Mouse (Mus musculus) bone marrow, adult 2 months (tissue): ENCODE measurements around the gene Thbs3. TPM values are rescaled to one million over a fixed set of nuclear protein-coding genes. Genes with fewer than 3 reads are reported as not detected.

Source experiments
- H3K27ac ChIP-seq: fragments of 200-500 bp; 2 replicates; pipeline ENCODE4 v1.5.1; 2012; ENCODE audit warnings: low read depth, mild to moderate bottlenecking, control low read depth, inconsistent platforms, low read length; ENCODE audit not compliant: control insufficient read depth, poor library complexity, insufficient read depth
- H3K4me1 ChIP-seq: fragments of 200-500 bp; 2 replicates; pipeline ENCODE4 v1.6.1; 2011; ENCODE audit warnings: low read length; ENCODE audit not compliant: control insufficient read depth, insufficient read depth
- H3K4me3 ChIP-seq: fragments of 200-500 bp; replicated peaks from 2 replicates; pipeline ENCODE3; 2011; ENCODE audit warnings: mild to moderate bottlenecking, low read depth, low read length, control low read depth; ENCODE audit not compliant: control insufficient read depth
- CTCF ChIP-seq: fragments of 200-500 bp; IDR thresholded peaks from 2 replicates; pipeline ENCODE4 v1.5.1; 2011; ENCODE audit warnings: low read length, control low read depth; ENCODE audit not compliant: control insufficient read depth, insufficient read depth
- POLR2A ChIP-seq: fragments of 200-500 bp; IDR thresholded peaks from 2 replicates; pipeline ENCODE4 v1.6.1; 2011; ENCODE audit warnings: low read depth, mild to moderate bottlenecking, control low read depth, low read length, borderline replicate concordance; ENCODE audit not compliant: control insufficient read depth
- WGBS: fragments of 180-500 bp; shearing (Covaris S2); methylation state at CpG from one replicate; pipeline ENCODE4 v1.1.7; 2018; 5-methylcytosine and 5-hydroxymethylcytosine counted together
- polyA plus RNA-seq: library from polyadenylated mRNA; stranded (reverse); fragments of >200 nt; gene quantifications from 2 replicates; pipeline ENCODE4 v1.2.4, GENCODE M21; 2011; ENCODE audit warnings: low replicate concordance; ENCODE audit not compliant: missing spikeins, insufficient read depth, insufficient read length

Thbs3 gene
- polyA plus RNA-seq, 1 experiment = 2.9 TPM

- Histone ChIP-seq H3K27ac (no peak overlapping the region), H3K4me1 (peaks cover 1% of the 10 kb centered on the region; the same call in 1 of the 2 replicates), H3K4me3 (no peak overlapping the region)
- WGBS = 77% methylated on average over 6 of the region's 6 CpGs
- TF ChIP-seq POLR2A (no peak), CTCF (no peak)
Measured at GRCm38 (mm10) chr3:89271760-89272159, 56.8 kb downstream of the Thbs3 start.

GRCm38 (mm10) chr3:89276061-89276460 lies 61.1 kb downstream of the Thbs3 start:
- no peak for TF ChIP-seq POLR2A
- TF ChIP-seq CTCF = no peak
- WGBS = 91% methylated on average over 13 of the region's 13 CpGs
- H3K27ac ChIP-seq = no peak overlapping the region
- H3K4me1 ChIP-seq = peaks cover 1% of the 10 kb centered on the region
- no peak overlapping the region for H3K4me3 ChIP-seq

Other genes starting within 250 kb of the Thbs3 start
- gene Rusc1, start 121.9 kb upstream of the Thbs3 start, polyA plus RNA-seq = 14.5 and 17.1 TPM in 2 replicates
- not detected in 2 replicates for gene Gm43738, start 114.1 kb upstream of the Thbs3 start, polyA plus RNA-seq
- gene Fdps, start 113.2 kb upstream of the Thbs3 start, polyA plus RNA-seq = 21.7 and 30.3 TPM in 2 replicates
- 14.3 and 16.0 TPM in 2 replicates for gene Pklr, start 79.0 kb upstream of the Thbs3 start, polyA plus RNA-seq
- gene Hcn3, start 55.0 kb upstream of the Thbs3 start, polyA plus RNA-seq = 1.6 TPM in 1 of 2 replicates, not detected in the other
- 43.3 and 90.9 TPM in 2 replicates for gene Clk2, start 50.4 kb upstream of the Thbs3 start, polyA plus RNA-seq
- gene Scamp3, start 37.7 kb upstream of the Thbs3 start, polyA plus RNA-seq = 25.7 and 54.2 TPM in 2 replicates
- 4.1 and 9.8 TPM in 2 replicates for gene Fam189b, start 32.0 kb upstream of the Thbs3 start, polyA plus RNA-seq
- 27.7 and 71.7 TPM in 2 replicates for gene Gba, start 12.3 kb upstream of the Thbs3 start, polyA plus RNA-seq
- 33.9 and 66.4 TPM in 2 replicates for gene Mtx1, start 11.9 kb downstream of the Thbs3 start, polyA plus RNA-seq
- gene Muc1, start 13.9 kb downstream of the Thbs3 start, polyA plus RNA-seq = 0.67 TPM in 1 of 2 replicates, not detected in the other
- gene Krtcap2, start 30.8 kb downstream of the Thbs3 start, polyA plus RNA-seq = 47.8 and 69.5 TPM in 2 replicates
- 0.59 and 1.6 TPM in 2 replicates for gene Trim46, start 31.1 kb downstream of the Thbs3 start, polyA plus RNA-seq
- gene Dpm3, start 44.2 kb downstream of the Thbs3 start, polyA plus RNA-seq = 30.7 and 39.3 TPM in 2 replicates
- gene Slc50a1, start 55.4 kb downstream of the Thbs3 start, polyA plus RNA-seq = 64.0 and 83.0 TPM in 2 replicates
- gene Efna1, start 66.0 kb downstream of the Thbs3 start, polyA plus RNA-seq = 0.99 and 2.0 TPM in 2 replicates
- gene Efna3, start 107.8 kb downstream of the Thbs3 start, polyA plus RNA-seq = 2.7 TPM in 1 of 2 replicates, not detected in the other
- gene Efna4, start 122.8 kb downstream of the Thbs3 start, polyA plus RNA-seq = not detected in 2 replicates
- 112 and 187 TPM in 2 replicates for gene Adam15, start 134.8 kb downstream of the Thbs3 start, polyA plus RNA-seq
- gene Dcst2, start 146.8 kb downstream of the Thbs3 start, polyA plus RNA-seq = 0.56 TPM in 1 of 2 replicates, not detected in the other
- gene Dcst1, start 150.1 kb downstream of the Thbs3 start, polyA plus RNA-seq = 1.3 TPM in 1 of 2 replicates, not detected in the other
- 20.8 and 40.2 TPM in 2 replicates for gene Zbtb7b, start 179.6 kb downstream of the Thbs3 start, polyA plus RNA-seq
- gene Lenep, start 187.6 kb downstream of the Thbs3 start, polyA plus RNA-seq = 0.92 TPM in 1 of 2 replicates, not detected in the other
- gene Flad1, start 196.7 kb downstream of the Thbs3 start, polyA plus RNA-seq = 9.7 and 17.6 TPM in 2 replicates
- gene Cks1b, start 203.2 kb downstream of the Thbs3 start, polyA plus RNA-seq = 126 and 145 TPM in 2 replicates
- gene Shc1, start 203.3 kb downstream of the Thbs3 start, polyA plus RNA-seq = 41.6 and 65.2 TPM in 2 replicates
- gene Pygo2, start 215.0 kb downstream of the Thbs3 start, polyA plus RNA-seq = 29.7 and 45.4 TPM in 2 replicates
- 23.6 and 60.5 TPM in 2 replicates for gene Pbxip1, start 221.5 kb downstream of the Thbs3 start, polyA plus RNA-seq
- 25.4 and 33.4 TPM in 2 replicates for gene Pmvk, start 239.4 kb downstream of the Thbs3 start, polyA plus RNA-seq